In genomic region chr6:48572572-48573061, GRCm38 (mm10) we compare ENCODE assay signal across 10 mouse cellular contexts. TPM values are rescaled to one million over a fixed set of nuclear protein-coding genes. Genes with fewer than 3 reads are reported as not detected.
DNase-seq lines count a peak whose midpoint lies in the region; ATAC-seq and TF ChIP-seq lines count a peak whose summit lies in the region.
"Had no signal": no experiment of that assay in that cellular context is flagged by ENCODE, and none has a peak within 500 bp of the region (broad histone marks: within the 10 kb centered on the region; RNA-seq: fewer than 3 reads in every experiment).

Gene Rarres2 (minus strand): TSS chr6:48572789.

- peaks cover 21% of the 10 kb centered on the region; the same call in 1 of the 2 replicates for H3K4me1 ChIP-seq in embryonic facial prominence, embryonic 15.5 days
- peaks cover 27% of the 10 kb centered on the region for H3K4me1 ChIP-seq in limb, embryonic 10.5 days
- H3K4me1 ChIP-seq in testis, adult 2 months (ENCODE audit: control insufficient read depth, insufficient read depth, low read length): peaks cover 12% of the 10 kb centered on the region
- peaks cover 10% of the 10 kb centered on the region; the same call in 1 of the 2 replicates for H3K4me1 ChIP-seq in hindbrain, embryonic 13.5 days (replicated peaks)

- no peak within 1 kb of the TSS for H3K27ac ChIP-seq in embryonic facial prominence, embryonic 15.5 days (replicated peaks)
- H3K27ac ChIP-seq in limb, embryonic 10.5 days: peak within 1 kb of the TSS; percentile 78
- peak within 1 kb of the TSS; percentile 70 for H3K27ac ChIP-seq in testis, adult 2 months (ENCODE audit: control insufficient read depth, insufficient read depth, low read depth, low read length)
- H3K27ac ChIP-seq in hindbrain, embryonic 13.5 days: no peak within 1 kb of the TSS
- H3K27ac ChIP-seq: neural tube, embryonic 13.5 days had no signal

- H3K9me3 ChIP-seq in embryonic facial prominence, embryonic 15.5 days (replicated peaks): no peaks in the 10 kb centered on the region
- no peaks in the 10 kb centered on the region for H3K9me3 ChIP-seq in limb, embryonic 10.5 days (replicated peaks)
- no peaks in the 10 kb centered on the region for H3K9me3 ChIP-seq in hindbrain, embryonic 13.5 days

- intact Hi-C loops in left cerebral cortex, postnatal 4 days (cut with DNase I): no loop called here

- no peaks in the 10 kb centered on the region for H3K36me3 ChIP-seq in embryonic facial prominence, embryonic 15.5 days
- H3K36me3 ChIP-seq in limb, embryonic 10.5 days: peaks cover 24% of the 10 kb centered on the region
- H3K36me3 ChIP-seq in testis, adult 2 months (ENCODE audit: control insufficient read depth, insufficient read depth, low read length): no peaks in the 10 kb centered on the region
- H3K36me3 ChIP-seq in hindbrain, embryonic 13.5 days: peaks cover 26% of the 10 kb centered on the region

- WGBS in embryonic facial prominence, embryonic 15.5 days: 17% methylated on average over 6 of the region's 6 CpGs
- WGBS in limb, embryonic 10.5 days: 20% methylated on average over 6 of the region's 6 CpGs
- WGBS in hindbrain, embryonic 13.5 days: 30% methylated on average over 6 of the region's 6 CpGs

- H3K4me3 ChIP-seq in embryonic facial prominence, embryonic 15.5 days (replicated peaks): no peak within 1 kb of the TSS
- H3K4me3 ChIP-seq in limb, embryonic 10.5 days: no peak within 1 kb of the TSS
- peak within 1 kb of the TSS; percentile 48 for H3K4me3 ChIP-seq in testis, adult 2 months (ENCODE audit: control insufficient read depth, low read depth, low read length)
- H3K4me3 ChIP-seq in hindbrain, embryonic 13.5 days: no peak within 1 kb of the TSS
- H3K4me3 ChIP-seq: neural tube, embryonic 13.5 days had no signal

- peak; percentile 68 for ATAC-seq in embryonic facial prominence, embryonic 15.5 days (ENCODE audit: insufficient number of reproducible peaks, low FRiP score, low TSS enrichment, low read depth)
- no peak for ATAC-seq in hindbrain, embryonic 13.5 days (ENCODE audit: low FRiP score)

- no peak within 1 kb of the TSS for H3K9ac ChIP-seq in embryonic facial prominence, embryonic 15.5 days
- no peak within 1 kb of the TSS for H3K9ac ChIP-seq in hindbrain, embryonic 13.5 days
- H3K9ac ChIP-seq: neural tube, embryonic 13.5 days had no signal

- peak within 1 kb of the TSS; percentile 12; the same call in 1 of the 2 replicates for H3K4me2 ChIP-seq in embryonic facial prominence, embryonic 15.5 days (replicated peaks)
- H3K4me2 ChIP-seq in hindbrain, embryonic 13.5 days: no peak within 1 kb of the TSS
- H3K4me2 ChIP-seq: neural tube, embryonic 13.5 days had no signal

- TF ChIP-seq CTCF in testis, adult 2 months (IDR thresholded peaks at IDR 0.05; ENCODE audit: control insufficient read depth, insufficient read depth, insufficient replicate concordance, low read depth, low read length): no peak

- no peak for TF ChIP-seq POLR2A in testis, adult 2 months (IDR thresholded peaks at IDR 0.05; ENCODE audit: control insufficient read depth, low read depth, low read length)

- DNase-seq in left cerebral cortex, adult 18-20 months (ENCODE audit: low spot score in 2 of 2): no peak
- no peak for DNase-seq in left cerebral cortex, postnatal 4 days
- peak; percentile 67 for DNase-seq in heart, postnatal 4 days
- DNase-seq in limb, embryonic 10.5 days (ENCODE audit: low spot score): peak; percentile 55
- DNase-seq in cerebellum, postnatal 4 days (ENCODE audit: low spot score in 2 of 2): no peak

- no peaks in the 10 kb centered on the region for H3K27me3 ChIP-seq in embryonic facial prominence, embryonic 15.5 days
- H3K27me3 ChIP-seq in limb, embryonic 10.5 days (ENCODE audit: low read depth, poor library complexity, severe bottlenecking): no peaks in the 10 kb centered on the region
- no peaks in the 10 kb centered on the region for H3K27me3 ChIP-seq in testis, adult 2 months (ENCODE audit: control insufficient read depth, insufficient read depth, low read length)
- H3K27me3 ChIP-seq in hindbrain, embryonic 13.5 days: no peaks in the 10 kb centered on the region
- H3K27me3 ChIP-seq: neural tube, embryonic 13.5 days had no signal

RNA-seq across cellular contexts. Expression of gene Rarres2, which starts in this region (rescaled TPM):
- total RNA-seq in left cerebral cortex, adult 18-20 months (2021): 10 to 100 TPM; 12.0 to 14.4 TPM
- total RNA-seq in left cerebral cortex, postnatal 4 days (2021): 1 to 10 TPM; 6.9 to 7.0 TPM
- polyA plus RNA-seq in embryonic facial prominence, embryonic 15.5 days (2015; fragmentation: Nextera tagmentation; extraction: Ambion mirVana): 13.5 and 17.7 TPM in 2 replicates
- total RNA-seq in heart, postnatal 4 days (2021): 10 to 100 TPM; 69.3 to 70.3 TPM
- polyA plus RNA-seq in limb, embryonic 10.5 days (2016; fragmentation: Nextera tagmentation; extraction: Ambion mirVana): 6.1 and 7.3 TPM in 2 replicates
- 10.5 and 11.0 TPM in 2 replicates for polyA plus RNA-seq in testis, adult 2 months (2012; rRNA removed)
- polyA plus RNA-seq in hindbrain, embryonic 13.5 days (2015; fragmentation: Nextera tagmentation; extraction: Ambion mirVana): 5.2 and 6.0 TPM in 2 replicates
- total RNA-seq: common myeloid progenitor, adult 5-6 weeks had no signal

Comparison
In these comparisons a context has a peak if more than half of its experiments do, and no peak if none do; other contexts are left out.
1. RNA of gene Rarres2 (total RNA-seq): 69.3 to 70.3 TPM in heart, postnatal 4 days; 12.0 to 14.4 TPM in left cerebral cortex, adult 18-20 months and 6.9 to 7.0 TPM in left cerebral cortex, postnatal 4 days; every median in the first group is over 4 times any median in the second.
2. DNase-seq: peak in heart, postnatal 4 days (single experiment) and limb, embryonic 10.5 days (single experiment); none in left cerebral cortex, adult 18-20 months (0 of 2), left cerebral cortex, postnatal 4 days (single experiment) and cerebellum, postnatal 4 days (0 of 2).
3. H3K27ac ChIP-seq: peak in limb, embryonic 10.5 days (single experiment) and testis, adult 2 months (single experiment); none in embryonic facial prominence, embryonic 15.5 days (single experiment) and hindbrain, embryonic 13.5 days (single experiment).